Mouse (Mus musculus): Measurements from ENCODE around the gene Rhbdd2. TPM values are rescaled to one million over a fixed set of nuclear protein-coding genes. Genes with fewer than 3 reads are reported as not detected.

Gene Rhbdd2
- total and polyA plus RNA-seq, 3 experiments = 3.7 to 21.3 (median 6.4) TPM

DNA sequence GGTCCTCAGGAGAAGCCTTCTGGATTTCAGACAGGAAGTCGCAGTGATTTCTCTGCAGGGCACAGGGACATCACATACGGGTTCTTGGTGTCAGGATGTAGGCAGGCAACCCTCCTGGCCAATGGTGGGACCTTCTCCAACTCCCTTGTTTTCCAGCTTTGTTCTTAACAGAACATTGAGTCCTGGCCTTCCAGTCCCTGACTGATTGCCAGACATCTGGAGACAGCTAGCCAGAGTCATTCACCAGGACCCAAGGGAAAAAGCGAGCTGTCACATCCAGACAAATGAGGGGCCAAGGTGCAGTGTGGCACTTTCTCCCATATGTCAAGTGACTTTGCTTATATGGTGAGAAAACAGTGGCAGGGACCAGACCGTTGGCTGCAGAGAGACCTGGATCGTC, 23.6 kb downstream of the Rhbdd2 start:
- no peaks in the 10 kb centered on the region for H3K9me3 ChIP-seq (replicated peaks; ENCODE audit: low read length)
- no peaks in the 10 kb centered on the region for H3K36me3 ChIP-seq (replicated peaks in 1 of 2; ENCODE audit: control insufficient read depth in 1 of 2, insufficient read depth in 1 of 2, low read length in 1 of 2)
- DNase-seq (ENCODE audit: extremely low read depth) = no peak
- no peak overlapping the region for H3K4me2 ChIP-seq (ENCODE audit: insufficient read depth, low read depth, poor library complexity, severe bottlenecking)
- no peak overlapping the region for H3K27ac ChIP-seq (ENCODE audit: insufficient read depth, low read depth)
- no peak overlapping the region for H3K4me3 ChIP-seq (replicated peaks in 1 of 3; ENCODE audit: low read depth in 2 of 3, low read length in 2 of 3, poor library complexity in 1 of 3)
- no peak overlapping the region for H3K9ac ChIP-seq (ENCODE audit: insufficient read depth, low read depth)
- in situ Hi-C loops (cut with MboI; ENCODE audit: low pct_ligation_motif_present, low pct_unique_long_range_greater_than_20kb, low sequenced_read_pairs) = no loop called here
- peaks cover 3 to 7% of the 10 kb centered on the region in 2 experiments; a peak in 2 of 4 replicates for H3K4me1 ChIP-seq (ENCODE audit: control insufficient read depth in 1 of 2, insufficient read depth in 2 of 2)
- H3K79me2 ChIP-seq (replicated peaks; ENCODE audit: control insufficient read depth, extremely low read depth, insufficient read depth, poor library complexity, severe bottlenecking) = no peaks in the 10 kb centered on the region
- TF ChIP-seq GABPA (IDR thresholded peaks at IDR 0.05; ENCODE audit: insufficient replicate concordance, low read depth, low read length) (no peak), NRF1 (IDR thresholded peaks at IDR 0.05; ENCODE audit: low read depth, low read length) (no peak), MXI1 (IDR thresholded peaks at IDR 0.05; ENCODE audit: low read depth, low read length) (no peak), CHD1 (IDR thresholded peaks at IDR 0.05; ENCODE audit: low read depth, low read length) (no peak), ZMIZ1 (IDR thresholded peaks at IDR 0.05; ENCODE audit: low read depth, low read length) (no peak), ETS1 (conservative IDR thresholded peaks at IDR 0.05; ENCODE audit: low read depth, low read length) (no peak), CTCF (conservative IDR thresholded peaks at IDR 0.05 in 1 of 2, IDR thresholded peaks at IDR 0.05 in 1 of 2; ENCODE audit: low read depth in 2 of 2, low read length in 2 of 2) (no peak), TCF12 (IDR thresholded peaks at IDR 0.05; ENCODE audit: low read depth, low read length) (no peak), CHD2 (IDR thresholded peaks at IDR 0.05; ENCODE audit: low read length) (no peak), ZNF384 (IDR thresholded peaks at IDR 0.05; ENCODE audit: low read depth, low read length) (no peak), E2F4 (IDR thresholded peaks at IDR 0.05; ENCODE audit: insufficient replicate concordance, low read depth, low read length) (no peak), HCFC1 (IDR thresholded peaks at IDR 0.05; ENCODE audit: low read depth, low read length) (no peak), MEF2A (IDR thresholded peaks at IDR 0.05; ENCODE audit: borderline replicate concordance, low read depth, low read length) (no peak), RCOR1 (conservative IDR thresholded peaks at IDR 0.05; ENCODE audit: low read depth, low read length) (no peak), MAX (IDR thresholded peaks at IDR 0.05; ENCODE audit: low read length) (no peak), MYC (IDR thresholded peaks at IDR 0.05; ENCODE audit: low read depth, low read length) (no peak), ELF1 (IDR thresholded peaks at IDR 0.05; ENCODE audit: low read depth, low read length) (no peak), RAD21 (IDR thresholded peaks at IDR 0.05; ENCODE audit: low read depth, low read length) (no peak), ZKSCAN1 (IDR thresholded peaks at IDR 0.05; ENCODE audit: borderline replicate concordance, low read depth, low read length) (no peak), BHLHE40 (IDR thresholded peaks at IDR 0.05; ENCODE audit: low read depth, low read length) (no peak)
- dilution Hi-C loops (cut with MboI; ENCODE audit: extremely low pct_ligation_motif_present, extremely low pct_unique_long_range_greater_than_20kb, low sequenced_read_pairs) = no loop called here
- no peaks in the 10 kb centered on the region for H3K27me3 ChIP-seq (replicated peaks)

DNA sequence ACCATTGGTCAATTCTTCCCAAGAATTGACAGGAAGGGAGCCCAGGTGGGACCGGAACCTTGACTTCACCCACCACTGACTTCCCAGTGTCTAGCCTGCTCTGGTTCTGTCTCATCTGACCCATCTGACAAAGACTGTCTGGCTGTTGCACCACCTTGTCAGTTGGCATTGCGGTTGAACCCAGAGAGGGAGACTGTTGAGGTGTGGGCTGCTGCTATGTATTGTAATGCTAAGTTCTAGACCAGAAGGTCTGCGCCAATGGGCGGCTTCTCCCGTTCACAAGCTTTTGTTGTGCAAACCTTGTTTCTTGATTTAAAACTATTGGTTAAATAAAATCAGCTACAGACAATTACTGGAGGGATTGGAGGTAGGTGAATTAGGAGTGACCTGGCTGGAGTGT, 24.7 kb downstream of the Rhbdd2 start:
- dilution Hi-C loops (cut with MboI; ENCODE audit: extremely low pct_ligation_motif_present, extremely low pct_unique_long_range_greater_than_20kb, low sequenced_read_pairs) = no loop called here
- no peak overlapping the region for H3K4me2 ChIP-seq (ENCODE audit: insufficient read depth, low read depth, poor library complexity, severe bottlenecking)
- no peaks in the 10 kb centered on the region for H3K27me3 ChIP-seq (replicated peaks)
- no peak overlapping the region for H3K4me3 ChIP-seq (replicated peaks in 1 of 3; ENCODE audit: low read depth in 2 of 3, low read length in 2 of 3, poor library complexity in 1 of 3)
- DNase-seq (ENCODE audit: extremely low read depth) = no peak
- no peaks in the 10 kb centered on the region for H3K9me3 ChIP-seq (replicated peaks; ENCODE audit: low read length)
- TF ChIP-seq SMC3 (IDR thresholded peaks at IDR 0.05; ENCODE audit: low read depth, low read length) = no peak
- no peak overlapping the region for H3K9ac ChIP-seq (ENCODE audit: insufficient read depth, low read depth)
- no peaks in the 10 kb centered on the region for H3K79me2 ChIP-seq (replicated peaks; ENCODE audit: control insufficient read depth, extremely low read depth, insufficient read depth, poor library complexity, severe bottlenecking)
- in situ Hi-C loops (cut with MboI; ENCODE audit: low pct_ligation_motif_present, low pct_unique_long_range_greater_than_20kb, low sequenced_read_pairs) = no loop called here
- peaks cover 6 to 7% of the 10 kb centered on the region in 2 experiments; a peak in 2 of 4 replicates for H3K4me1 ChIP-seq (ENCODE audit: control insufficient read depth in 1 of 2, insufficient read depth in 2 of 2)
- no peaks in the 10 kb centered on the region for H3K36me3 ChIP-seq (replicated peaks in 1 of 2; ENCODE audit: control insufficient read depth in 1 of 2, insufficient read depth in 1 of 2, low read length in 1 of 2)
- no peak overlapping the region for H3K27ac ChIP-seq (ENCODE audit: insufficient read depth, low read depth)
